Mouse (Mus musculus) lung, postnatal 4 days (tissue): Measurements from ENCODE around the gene Cyren.

ENCODE experiments used
- DNase-seq, 2 experiments: peaks; one replicate each; pipeline ENCODE4 v3.0.0; 2021

Gene Cyren

GRCm38 (mm10) chr6:34896168-34896780 is 18.4 kb upstream of the Cyren start:
- DNase-seq = no peak

- DNase-seq = peak in 1 of 2 experiments; percentile 15
Measured at GRCm38 (mm10) chr6:34895569-34895968, 17.7 kb upstream of the Cyren start.

- no peak for DNase-seq
Measured at GRCm38 (mm10) chr6:34889185-34889584, 11.3 kb upstream of the Cyren start.

GRCm38 (mm10) chr6:34887131-34887850 is 9.4 kb upstream of the Cyren start:
- DNase-seq = no peak

GRCm38 (mm10) chr6:34884724-34885123 is 6.9 kb upstream of the Cyren start:
- no peak for DNase-seq

GRCm38 (mm10) chr6:34879911-34880475 is 2.1 kb upstream of the Cyren start:
- peak; percentile 43 to 61 for DNase-seq

GRCm38 (mm10) chr6:34879101-34879740 is 1.4 kb upstream of the Cyren start:
- peak in 1 of 2 experiments; percentile 20 for DNase-seq

- DNase-seq = no peak
Measured at GRCm38 (mm10) chr6:34876835-34877156, 1.1 kb downstream of the Cyren start.

- peak; percentile 40 to 51 for DNase-seq
Measured at GRCm38 (mm10) chr6:34875966-34876834, 1.7 kb downstream of the Cyren start.

- peak; percentile 50 to 60 for DNase-seq
Measured at GRCm38 (mm10) chr6:34875268-34875761, 2.5 kb downstream of the Cyren start.

- DNase-seq = peak; percentile 72 to 87
Measured at GRCm38 (mm10) chr6:34874101-34874921, 3.5 kb downstream of the Cyren start.

GRCm38 (mm10) chr6:34872871-34873270 is 5.0 kb downstream of the Cyren start:
- DNase-seq = no peak

GRCm38 (mm10) chr6:34871929-34872328 is 5.9 kb downstream of the Cyren start:
- DNase-seq = no peak

GRCm38 (mm10) chr6:34870724-34871123 is 7.1 kb downstream of the Cyren start:
- DNase-seq = no peak

- DNase-seq = no peak
Measured at GRCm38 (mm10) chr6:34870136-34870535, 7.7 kb downstream of the Cyren start.

- peak in 1 of 2 experiments; percentile 52 for DNase-seq
Measured at GRCm38 (mm10) chr6:34869225-34869915, 8.5 kb downstream of the Cyren start.

- DNase-seq = peak in 1 of 2 experiments; percentile 55
Measured at GRCm38 (mm10) chr6:34868507-34869217, 9.2 kb downstream of the Cyren start.

GRCm38 (mm10) chr6:34867995-34868350 is 9.9 kb downstream of the Cyren start:
- DNase-seq = no peak

GRCm38 (mm10) chr6:34867301-34867994 is 10.4 kb downstream of the Cyren start:
- DNase-seq = no peak

- DNase-seq = no peak
Measured at GRCm38 (mm10) chr6:34866786-34867185, 11.1 kb downstream of the Cyren start.
